Mouse (Mus musculus) E14TG2a.4 (cell line): ENCODE measurements at regions not wholly inside any gene's neighbourhood (a gene's known extent, or its start where the extent isn't known, plus 50 kb on each side); places are given as distances from the start of the nearest gene placed in this dataset.

Experiments used
- CTCF ChIP-seq: conservative IDR thresholded peaks from 2 replicates; pipeline ENCODE4 v1.5.1; 2014; ENCODE audit warnings: low read length
- NANOG ChIP-seq: IDR thresholded peaks from 2 replicates; pipeline ENCODE4 v1.6.1; 2014; ENCODE audit warnings: borderline replicate concordance, low read length, mixed read lengths
- POU5F1 ChIP-seq: IDR thresholded peaks from 2 replicates; pipeline ENCODE4 v1.6.1; 2014; ENCODE audit warnings: low read length, borderline replicate concordance

DNA sequence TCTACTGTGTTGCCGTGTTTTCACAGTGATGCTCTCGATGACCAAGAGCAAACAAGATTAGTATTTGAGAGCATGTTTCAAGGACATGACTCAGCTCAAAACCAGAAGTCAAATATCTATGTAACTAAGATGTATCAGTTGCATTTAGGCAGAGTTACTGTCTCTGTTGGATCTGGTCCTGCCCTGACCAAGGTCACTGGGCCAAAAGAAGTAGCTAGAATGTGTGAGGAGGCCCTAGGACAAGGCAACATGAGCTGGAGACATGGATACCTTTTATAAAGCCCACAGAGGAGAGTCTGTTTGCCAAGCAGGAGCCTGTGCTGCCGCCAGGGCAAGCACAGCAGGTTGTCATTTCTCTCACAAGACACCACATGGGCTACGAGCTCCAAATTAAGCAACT, 132.6 kb downstream of the Dad1 start:
- no peak for TF ChIP-seq CTCF
- no peak for TF ChIP-seq NANOG
- no peak for TF ChIP-seq POU5F1
